Mouse (Mus musculus) ES-E14 (cell line): ENCODE results near the gene Ssbp2.

Experiments
- CHD2 ChIP-seq: IDR thresholded peaks from 2 replicates; pipeline ENCODE4 v1.6.1; 2014; ENCODE audit warnings: mild to moderate bottlenecking, low read depth, low read length, inconsistent platforms
- HCFC1 ChIP-seq: IDR thresholded peaks from 2 replicates; pipeline ENCODE4 v1.6.1; 2012; ENCODE audit warnings: low read length, inconsistent platforms, borderline replicate concordance; ENCODE audit not compliant: insufficient read depth
- MAFK ChIP-seq: IDR thresholded peaks from 2 replicates; pipeline ENCODE4 v1.6.1; 2014; ENCODE audit warnings: mild to moderate bottlenecking, low read depth, low read length, inconsistent platforms; ENCODE audit not compliant: insufficient read depth
- ZC3H11A ChIP-seq: IDR thresholded peaks from 2 replicates; pipeline ENCODE4 v1.6.1; 2012; ENCODE audit warnings: low read depth, mild to moderate bottlenecking, inconsistent platforms, low read length, borderline replicate concordance
- ZNF384 ChIP-seq: IDR thresholded peaks from 2 replicates; pipeline ENCODE4 v1.6.1; 2012; ENCODE audit warnings: low read depth, low read length, inconsistent platforms

- TF ChIP-seq ZNF384 = no peak
- no peak for TF ChIP-seq ZC3H11A
- no peak for TF ChIP-seq CHD2
- no peak for TF ChIP-seq MAFK
- TF ChIP-seq HCFC1 = no peak
These were observed 46.2 kb upstream of the Ssbp2 start for GRCm38 (mm10) chr13:91413752-91414503.
